Mouse (Mus musculus) hindbrain, embryonic 11.5 days (tissue): Measurements from ENCODE around the gene Daxx. TPM values are rescaled to one million over a fixed set of nuclear protein-coding genes. Genes with fewer than 3 reads are reported as not detected.

Experiments used
- ATAC-seq: fragments of 200-750 bp; cut with Nextera tagmentation; 2 replicates; pipeline ENCODE4 v1.8.0; 2017; ENCODE audit warnings: mild to moderate bottlenecking, moderate TSS enrichment, moderate library complexity; ENCODE audit not compliant: low FRiP score
- DNase-seq: peaks from one replicate; pipeline ENCODE4 v3.0.0-alpha.2; 2015; ENCODE audit warnings: low spot score
- H3K27ac ChIP-seq: fragments of 300-500 bp; sonication (generic); 2 replicates; pipeline ENCODE4 v1.5.1; 2014; ENCODE audit warnings: mild to moderate bottlenecking, low read depth, low read length
- H3K27me3 ChIP-seq: fragments of 300-500 bp; sonication (generic); 2 replicates; pipeline ENCODE4 v1.6.1; 2014; ENCODE audit warnings: mild to moderate bottlenecking, low read length, moderate library complexity, mixed read lengths; ENCODE audit not compliant: control insufficient read depth, insufficient read depth
- H3K36me3 ChIP-seq: fragments of 300-500 bp; sonication (generic); 2 replicates; pipeline ENCODE4 v1.6.1; 2014; ENCODE audit warnings: mild to moderate bottlenecking, low read length, moderate library complexity, mixed read lengths; ENCODE audit not compliant: control insufficient read depth, insufficient read depth
- H3K4me1 ChIP-seq: fragments of 300-500 bp; sonication (generic); replicated peaks from 2 replicates; pipeline ENCODE4 v1.6.1; 2014; ENCODE audit warnings: low read length, mixed read lengths; ENCODE audit not compliant: control insufficient read depth, insufficient read depth
- H3K4me2 ChIP-seq: fragments of 300-500 bp; sonication (generic); replicated peaks from 2 replicates; pipeline ENCODE4 v1.6.1; 2014; ENCODE audit warnings: mild to moderate bottlenecking, low read depth, low read length
- H3K4me3 ChIP-seq: fragments of 300-500 bp; sonication (generic); 2 replicates; pipeline ENCODE4 v1.5.1; 2014; ENCODE audit warnings: low read depth, low read length
- H3K9ac ChIP-seq: fragments of 300-500 bp; sonication (generic); 2 replicates; pipeline ENCODE4 v1.6.1; 2014; ENCODE audit warnings: low read depth, low read length
- H3K9me3 ChIP-seq: fragments of 300-500 bp; sonication (generic); 2 replicates; pipeline ENCODE4 v1.6.1; 2016; ENCODE audit warnings: low read length; ENCODE audit not compliant: control insufficient read depth
- WGBS: fragments of 180-500 bp; shearing (Covaris S2); extraction: QIAGEN DNeasy Blood & Tissue Kit; methylation state at CpG from one replicate; pipeline ENCODE4 v1.1.7; 2014; 5-methylcytosine and 5-hydroxymethylcytosine counted together
- polyA plus RNA-seq: library from polyadenylated mRNA; unstranded; fragments of >200 nt; fragmentation: Nextera tagmentation; extraction: Ambion mirVana; gene quantifications from 2 replicates; pipeline ENCODE4 v1.2.1, GENCODE M21; 2014

Daxx gene
- polyA plus RNA-seq, 1 experiment from 2014 or later, result 47.0 TPM

DNA sequence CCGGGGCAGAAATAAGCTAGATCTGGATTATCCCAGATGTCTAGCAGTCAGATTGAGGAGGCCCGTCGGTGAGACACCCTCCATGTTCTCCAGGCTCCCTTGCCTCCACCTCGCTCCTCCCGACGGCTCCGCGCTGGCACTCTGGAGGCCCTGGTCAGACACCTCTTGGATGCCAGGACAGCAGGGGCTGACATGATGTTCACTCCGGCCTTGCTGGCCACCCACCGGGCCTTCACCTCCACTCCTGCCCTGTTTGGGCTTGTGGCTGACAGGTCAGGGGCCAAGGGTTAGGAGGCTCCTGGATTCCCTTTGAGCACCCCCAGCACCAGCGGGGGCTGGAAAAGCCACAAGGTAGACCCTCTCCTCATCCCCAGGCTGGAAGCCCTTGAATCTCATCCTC is 22.7 kb downstream of the Daxx start:
- no peaks in the 10 kb centered on the region for H3K4me1 ChIP-seq
- H3K27ac ChIP-seq, result no peak overlapping the region
- no peak overlapping the region for H3K4me2 ChIP-seq
- 0 out of 2 replicates have a peak, but pooled peaks cover 6% of the 10 kb centered on the region for H3K36me3 ChIP-seq
- no peaks in the 10 kb centered on the region for H3K9me3 ChIP-seq
- WGBS, result 92% methylated on average over 11 of the region's 11 CpGs
- H3K9ac ChIP-seq, result no peak overlapping the region
- ATAC-seq (no peak), DNase-seq (no peak)
- H3K27me3 ChIP-seq, result no peaks in the 10 kb centered on the region
- no peak overlapping the region for H3K4me3 ChIP-seq

GRCm38 (mm10) chr17:33932448-33932847 is 23.2 kb downstream of the Daxx start:
- 0 out of 2 replicates have a peak, but pooled peaks cover 9% of the 10 kb centered on the region for H3K36me3 ChIP-seq
- ATAC-seq (no peak), DNase-seq (no peak)
- H3K9ac ChIP-seq, result no peak overlapping the region
- H3K27me3 ChIP-seq, result no peaks in the 10 kb centered on the region
- H3K4me1 ChIP-seq, result no peaks in the 10 kb centered on the region
- H3K4me2 ChIP-seq, result no peak overlapping the region
- WGBS, result 85% methylated on average over 14 of the region's 14 CpGs
- H3K4me3 ChIP-seq, result no peak overlapping the region
- H3K27ac ChIP-seq, result no peak overlapping the region
- no peaks in the 10 kb centered on the region for H3K9me3 ChIP-seq

DNA sequence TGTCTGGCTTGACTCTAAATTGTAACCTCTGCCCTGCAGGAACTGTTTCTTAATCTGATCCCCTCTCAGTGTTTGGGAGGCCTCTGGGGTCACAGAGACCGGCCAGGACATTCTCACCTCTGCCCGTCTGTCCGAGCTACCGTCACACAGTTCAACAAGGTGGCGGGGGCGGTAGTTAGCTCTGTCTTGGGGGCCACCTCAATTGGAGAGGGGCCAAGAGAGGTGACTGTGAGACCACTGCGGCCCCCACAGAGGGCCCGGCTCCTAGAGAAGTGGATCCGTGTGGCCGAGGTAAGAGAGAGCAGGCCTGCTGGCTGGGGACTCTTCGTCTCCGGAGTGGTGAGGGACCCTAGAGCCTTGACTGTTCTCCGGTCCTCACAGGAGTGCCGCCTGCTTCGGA is 23.8 kb downstream of the Daxx start:
- WGBS, result 94% methylated on average over 15 of the region's 15 CpGs
- ATAC-seq (no peak), DNase-seq (no peak)
- Histone ChIP-seq H3K27me3 (no peaks in the 10 kb centered on the region), H3K9me3 (no peaks in the 10 kb centered on the region), H3K27ac (no peak overlapping the region), H3K9ac (no peak overlapping the region), H3K4me2 (no peak overlapping the region), H3K4me1 (no peaks in the 10 kb centered on the region), H3K4me3 (no peak overlapping the region), H3K36me3 (0 out of 2 replicates have a peak, but pooled peaks cover 9% of the 10 kb centered on the region)

DNA sequence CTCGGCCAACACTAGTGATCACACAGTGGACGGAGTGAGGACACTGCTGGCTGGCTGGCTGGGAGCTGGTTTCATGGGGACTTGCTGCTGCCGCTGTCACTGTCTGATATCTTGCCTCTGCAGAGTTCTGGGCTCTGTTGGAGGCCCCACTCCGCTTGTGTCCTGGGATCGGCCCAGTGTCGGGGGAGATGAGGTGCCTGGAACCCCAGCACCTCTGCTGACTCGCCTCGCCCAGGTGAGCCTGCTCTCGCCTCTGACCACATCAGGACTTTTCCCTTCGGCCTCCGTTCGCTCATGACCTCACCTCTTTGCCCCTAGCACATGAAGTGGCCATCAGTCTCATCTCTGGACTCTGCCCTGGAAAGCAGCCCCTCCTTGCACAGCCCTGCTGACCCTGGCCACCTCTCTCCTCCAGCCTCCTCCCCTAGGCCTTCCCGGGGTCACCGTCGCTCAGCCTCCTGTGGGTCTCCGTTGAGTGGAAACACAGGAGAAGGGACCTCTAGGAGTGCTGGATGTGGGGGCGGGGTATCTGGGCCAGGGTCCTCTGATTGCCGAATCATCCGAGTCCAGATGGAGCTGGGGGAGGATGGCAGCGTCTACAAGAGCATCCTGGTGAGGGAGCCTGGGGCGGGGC is 26.3 kb downstream of the Daxx start:
- ATAC-seq, result no peak
- H3K36me3 ChIP-seq, result 0 out of 2 replicates have a peak, but pooled peaks cover 9% of the 10 kb centered on the region
- peaks cover 8% of the 10 kb centered on the region for H3K4me1 ChIP-seq
- no peak overlapping the region for H3K4me3 ChIP-seq
- no peak overlapping the region for H3K4me2 ChIP-seq
- no peaks in the 10 kb centered on the region for H3K9me3 ChIP-seq
- no peak overlapping the region for H3K9ac ChIP-seq
- H3K27ac ChIP-seq, result no peak overlapping the region
- 86% methylated on average over 21 of the region's 21 CpGs for WGBS
- no peak for DNase-seq
- no peaks in the 10 kb centered on the region for H3K27me3 ChIP-seq

GRCm38 (mm10) chr17:33936993-33937392 is 27.8 kb downstream of the Daxx start:
- ATAC-seq (no peak), DNase-seq (no peak)
- Histone ChIP-seq H3K4me1 (peaks cover 13% of the 10 kb centered on the region), H3K36me3 (0 out of 2 replicates have a peak, but pooled peaks cover 9% of the 10 kb centered on the region), H3K27me3 (no peaks in the 10 kb centered on the region), H3K4me3 (no peak overlapping the region), H3K9me3 (no peaks in the 10 kb centered on the region), H3K9ac (no peak overlapping the region), H3K27ac (no peak overlapping the region), H3K4me2 (no peak overlapping the region)
- WGBS, result 72% methylated on average over 15 of the region's 15 CpGs

DNA sequence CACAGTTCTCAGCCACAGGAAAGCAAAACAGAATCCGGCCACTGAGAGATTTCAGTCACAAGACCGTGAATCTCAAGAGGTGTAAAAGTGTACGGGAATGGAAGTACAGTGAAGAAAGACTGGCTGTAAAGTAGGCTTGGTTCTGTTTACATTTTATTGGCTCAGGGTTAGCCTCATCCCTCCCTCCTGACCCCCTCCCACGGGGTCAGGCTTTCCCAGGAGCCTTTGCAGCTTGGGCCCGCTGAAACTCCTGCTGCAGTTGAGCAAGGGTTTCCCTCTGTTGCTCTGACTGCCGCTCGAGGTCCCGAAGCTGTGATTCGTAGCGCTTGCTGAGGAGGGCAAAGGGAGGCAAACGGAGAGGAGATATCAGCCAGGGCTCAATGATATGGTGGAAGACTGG is 29.6 kb downstream of the Daxx start:
- 84% methylated on average over 11 of the region's 11 CpGs for WGBS
- Histone ChIP-seq H3K4me1 (peaks cover 13% of the 10 kb centered on the region), H3K27me3 (no peaks in the 10 kb centered on the region), H3K27ac (no peak overlapping the region), H3K4me2 (no peak overlapping the region), H3K9ac (no peak overlapping the region), H3K4me3 (peak overlapping the region; percentile 91; the same call in 1 of the 2 replicates), H3K9me3 (no peaks in the 10 kb centered on the region), H3K36me3 (0 out of 2 replicates have a peak, but pooled peaks cover 3% of the 10 kb centered on the region)
- no peak for ATAC-seq
- no peak for DNase-seq

DNA sequence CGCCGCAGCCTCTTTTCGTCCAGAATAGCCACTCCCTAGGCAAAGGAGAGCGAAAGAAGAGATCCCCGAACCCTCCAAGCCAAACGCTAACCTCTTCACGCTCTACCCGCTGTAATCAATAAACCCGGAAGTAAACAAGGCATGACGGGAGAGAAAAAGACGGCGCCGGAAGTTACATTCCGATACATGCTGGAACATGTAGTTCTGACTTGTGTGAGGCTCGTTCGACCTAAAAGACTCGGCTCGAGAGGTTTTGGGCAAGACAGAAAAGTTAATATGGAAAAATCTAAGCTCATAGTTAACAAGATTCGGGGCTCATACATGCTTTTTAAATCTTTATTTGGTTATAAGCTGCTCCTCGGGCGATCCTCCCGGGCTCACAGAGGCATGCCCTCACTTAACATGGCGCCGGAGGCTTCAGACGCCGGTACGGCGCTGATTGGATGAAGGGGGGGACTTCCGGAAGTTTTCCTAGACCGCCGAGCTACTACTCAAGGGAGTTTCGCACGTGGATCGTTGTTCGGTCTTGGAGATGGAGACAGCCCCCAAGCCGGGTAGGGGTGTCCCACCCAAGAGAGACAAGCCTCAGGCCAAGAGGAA is 31.1 kb downstream of the Daxx start, which contains the start of the genes Pfdn6 and Wdr46:
Gene Pfdn6, minus strand, starts transcription at position 138 of the 600 bp plus-strand sequence.
Gene Wdr46, plus strand, starts transcription at position 455 of the 600 bp plus-strand sequence.
- Histone ChIP-seq H3K9me3 (no peaks in the 10 kb centered on the region), H3K36me3 (peaks cover 8% of the 10 kb centered on the region; the same call in 1 of the 2 replicates), H3K4me3 (peak within 1 kb of the TSS; percentile 91), H3K27ac (0 out of 2 replicates have a peak within 1 kb of the TSS, but pooled peaks have one; percentile 20), H3K27me3 (no peaks in the 10 kb centered on the region), H3K4me2 (peak within 1 kb of the TSS; percentile 94), H3K4me1 (peaks cover 13% of the 10 kb centered on the region), H3K9ac (peak within 1 kb of the TSS; percentile 84)
- WGBS, result under 1% methylated on average over 36 of the region's 36 CpGs
- peak; percentile 90 for ATAC-seq
- peak; percentile 91 for DNase-seq

DNA sequence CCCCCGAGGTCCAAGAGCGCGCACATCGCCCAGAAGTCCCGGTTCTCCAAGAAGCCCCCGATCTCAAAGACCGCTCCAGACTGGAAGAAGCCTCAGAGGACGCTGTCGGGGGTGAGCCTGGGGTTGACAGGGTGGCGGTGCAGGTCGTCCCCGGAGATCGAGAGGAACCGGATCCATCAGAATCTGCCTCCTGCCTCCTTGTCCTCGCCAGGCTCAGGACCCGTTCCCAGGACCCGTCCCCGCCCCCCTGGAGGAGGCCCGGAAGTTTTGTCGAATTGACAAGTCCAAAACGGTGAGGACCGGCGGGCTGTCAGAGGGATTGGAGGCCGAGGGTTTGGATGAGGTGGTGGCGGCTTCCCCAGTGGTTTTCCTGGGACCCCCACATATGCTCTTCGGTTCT is 31.8 kb downstream of the Daxx start:
- ATAC-seq, result peak; percentile 30
- Histone ChIP-seq H3K27ac (no peak overlapping the region), H3K4me2 (peak overlapping the region; percentile 94), H3K4me3 (peak overlapping the region; percentile 91), H3K27me3 (no peaks in the 10 kb centered on the region), H3K4me1 (peaks cover 13% of the 10 kb centered on the region), H3K36me3 (peaks cover 8% of the 10 kb centered on the region; the same call in 1 of the 2 replicates), H3K9ac (peak overlapping the region; percentile 84), H3K9me3 (no peaks in the 10 kb centered on the region)
- under 1% methylated on average over 26 of the region's 26 CpGs for WGBS
- DNase-seq, result no peak
